Mouse (Mus musculus): Measurements from ENCODE around the gene Pecam1.
"Not testable (repeated sequence)": the region's sequence is repeated elsewhere in the genome, so short reads cannot be mapped to it uniquely, and the experiment has no call there.

Gene Pecam1

GRCm38 (mm10) chr11:106750121-106750751, at the start of gene Pecam1:
Pecam1 (minus strand) TSS chr11:106750628.
- in situ Hi-C loops (cut with MboI; ENCODE audit: unreplicated experiment in 2 of 2), result loop anchor here in 1 of 2 experiments (5.0 to 25.0 kb wide), 2 partner anchors 238 to 428 kb away; no protein-coding TSS in a partner anchor

- in situ Hi-C loops (cut with MboI; ENCODE audit: unreplicated experiment in 2 of 2), result no loop called here
Observed at GRCm38 (mm10) chr11:106795679-106796078, 45.3 kb upstream of the Pecam1 start.

GRCm38 (mm10) chr11:106793846-106794245, 43.4 kb upstream of the Pecam1 start:
- in situ Hi-C loops (cut with MboI; ENCODE audit: unreplicated experiment in 2 of 2), result no loop called here

- in situ Hi-C loops (cut with MboI; ENCODE audit: unreplicated experiment in 2 of 2), result no loop called here
Observed at GRCm38 (mm10) chr11:106789649-106790048, 39.2 kb upstream of the Pecam1 start.

GRCm38 (mm10) chr11:106788775-106789459, 38.5 kb upstream of the Pecam1 start, which contains the start of the genes Ddx5 and Cep95:
Ddx5 (minus strand) TSS chr11:106789185.
Cep95 (plus strand) TSS chr11:106789252.
- in situ Hi-C loops (cut with MboI; ENCODE audit: unreplicated experiment in 2 of 2), result no loop called here

- in situ Hi-C loops (cut with MboI; ENCODE audit: unreplicated experiment in 2 of 2), result no loop called here
Observed at GRCm38 (mm10) chr11:106788026-106788774, 37.8 kb upstream of the Pecam1 start.

- in situ Hi-C loops (cut with MboI; ENCODE audit: unreplicated experiment in 2 of 2), result no loop called here
Observed at GRCm38 (mm10) chr11:106787131-106788025, 37.0 kb upstream of the Pecam1 start.

- in situ Hi-C loops (cut with MboI; ENCODE audit: unreplicated experiment in 2 of 2), result no loop called here
Observed at GRCm38 (mm10) chr11:106785043-106785442, 34.6 kb upstream of the Pecam1 start.

GRCm38 (mm10) chr11:106784476-106784875, 34.0 kb upstream of the Pecam1 start:
- in situ Hi-C loops (cut with MboI; ENCODE audit: unreplicated experiment in 2 of 2), result no loop called here

GRCm38 (mm10) chr11:106782841-106783764, 32.7 kb upstream of the Pecam1 start:
- in situ Hi-C loops (cut with MboI; ENCODE audit: unreplicated experiment in 2 of 2), result no loop called here

GRCm38 (mm10) chr11:106782271-106782670, 31.8 kb upstream of the Pecam1 start:
- in situ Hi-C loops (cut with MboI; ENCODE audit: unreplicated experiment in 2 of 2), result not testable (repeated sequence)

- in situ Hi-C loops (cut with MboI; ENCODE audit: unreplicated experiment in 2 of 2), result no loop called here
Observed at GRCm38 (mm10) chr11:106780590-106781220, 30.3 kb upstream of the Pecam1 start.

GRCm38 (mm10) chr11:106780089-106780425, 29.6 kb upstream of the Pecam1 start:
- in situ Hi-C loops (cut with MboI; ENCODE audit: unreplicated experiment in 2 of 2), result no loop called here

- in situ Hi-C loops (cut with MboI; ENCODE audit: unreplicated experiment in 2 of 2), result loop anchor here in 1 of 2 experiments (5.0 kb wide), 1 partner anchor 37 kb away; no protein-coding TSS in a partner anchor
Observed at GRCm38 (mm10) chr11:106779388-106780088, 29.1 kb upstream of the Pecam1 start, which contains the start of gene Polg2. Polg2 (minus strand) TSS chr11:106779537.

- in situ Hi-C loops (cut with MboI; ENCODE audit: unreplicated experiment in 2 of 2), result loop anchor here in 1 of 2 experiments (5.0 kb wide), 1 partner anchor 36 kb away; no protein-coding TSS in a partner anchor
Observed at GRCm38 (mm10) chr11:106778589-106779387, 28.4 kb upstream of the Pecam1 start.

- in situ Hi-C loops (cut with MboI; ENCODE audit: unreplicated experiment in 2 of 2), result loop anchor here in 1 of 2 experiments (5.0 kb wide), 1 partner anchor 36 kb away; no protein-coding TSS in a partner anchor
Observed at GRCm38 (mm10) chr11:106778132-106778531, 27.7 kb upstream of the Pecam1 start.

- in situ Hi-C loops (cut with MboI; ENCODE audit: unreplicated experiment in 2 of 2), result loop anchor here in 1 of 2 experiments (5.0 kb wide), 1 partner anchor 35 kb away; no protein-coding TSS in a partner anchor
Observed at GRCm38 (mm10) chr11:106777395-106777794, 27.0 kb upstream of the Pecam1 start.
